Mouse (Mus musculus): Measurements from ENCODE around the gene Psd4. TPM values are rescaled to one million over a fixed set of nuclear protein-coding genes. Genes with fewer than 3 reads are reported as not detected.

Psd4 gene
- polyA plus RNA-seq, 1 experiment from 2014 or later: 0.39 TPM

DNA sequence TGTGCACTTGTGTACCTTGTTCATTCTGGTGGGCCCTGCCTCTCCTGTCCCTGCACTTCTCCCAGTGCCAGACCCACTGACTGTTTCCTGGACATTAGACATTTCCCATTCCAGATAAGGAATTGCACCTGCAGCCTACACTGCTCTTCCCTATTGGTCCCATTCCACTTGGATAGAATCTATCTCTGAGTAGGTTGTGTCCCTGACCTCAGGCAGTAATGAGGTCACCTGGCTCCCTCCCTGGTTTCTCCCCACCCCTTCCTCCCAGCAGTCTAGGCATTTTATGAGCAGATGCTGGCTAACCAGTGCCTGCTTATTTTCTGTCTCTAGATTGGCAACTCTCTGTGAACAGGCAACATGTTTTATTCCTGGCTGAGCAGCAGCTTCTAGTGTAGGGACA lies 17.0 kb downstream of the Psd4 start:
- ATAC-seq (no peak), DNase-seq (ENCODE audit: low spot score) (no peak)
- Histone ChIP-seq H3K36me3 (ENCODE audit: control insufficient read depth, insufficient read depth, low read length) (no peaks in the 10 kb centered on the region), H3K4me1 (ENCODE audit: control insufficient read depth, insufficient read depth, low read length) (no peaks in the 10 kb centered on the region), H3K9me3 (replicated peaks; ENCODE audit: control insufficient read depth, low read length) (no peaks in the 10 kb centered on the region), H3K27ac (ENCODE audit: low read depth, low read length) (no peak overlapping the region), H3K9ac (ENCODE audit: low read length) (no peak overlapping the region), H3K4me2 (ENCODE audit: low read length) (no peak overlapping the region), H3K27me3 (replicated peaks; ENCODE audit: control insufficient read depth, insufficient read depth, low read length) (no peaks in the 10 kb centered on the region), H3K4me3 (ENCODE audit: low read depth, low read length) (no peak overlapping the region)

DNA sequence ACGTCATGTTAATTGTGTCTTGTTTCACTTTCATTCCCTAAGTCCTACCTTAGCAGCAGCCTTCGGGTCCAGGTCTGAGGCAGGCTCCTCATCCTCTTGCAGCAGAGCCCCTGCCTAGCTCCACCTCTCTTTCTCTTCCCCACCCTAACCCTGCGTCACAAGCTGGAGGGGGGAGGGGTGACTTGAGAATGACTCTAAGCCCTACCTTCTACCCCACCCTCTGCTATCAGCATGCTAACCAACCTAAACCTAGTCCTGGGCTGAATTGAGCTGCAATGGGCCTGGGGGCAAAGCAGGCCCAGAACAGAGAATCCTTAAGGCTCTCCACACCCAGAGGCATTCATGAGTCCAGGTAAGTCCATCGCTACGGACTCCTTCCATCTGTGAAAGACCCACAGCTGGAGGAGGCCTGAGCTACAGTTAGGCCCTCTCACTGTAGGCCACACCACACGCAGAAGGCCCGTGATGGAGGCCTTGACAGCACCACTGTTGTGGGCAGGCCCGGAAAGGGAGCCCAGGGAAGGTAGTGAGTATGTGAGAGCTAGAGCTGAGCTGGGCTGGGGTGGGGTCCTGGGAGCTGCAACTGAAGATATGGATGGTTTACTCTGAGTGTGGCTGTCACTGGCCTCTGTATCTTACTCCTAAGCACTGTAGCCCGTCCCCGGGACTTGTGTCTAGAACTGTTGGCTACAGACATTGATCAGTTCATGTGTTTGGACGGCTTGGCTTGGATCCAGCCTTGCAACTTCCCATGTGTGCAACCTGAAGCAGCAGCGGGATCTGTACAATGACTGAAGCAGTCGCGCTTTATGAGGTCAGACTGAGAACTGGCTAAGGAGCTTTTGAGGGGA lies 18.0 kb downstream of the Psd4 start:
- Histone ChIP-seq H3K9me3 (replicated peaks; ENCODE audit: control insufficient read depth, low read length) (no peaks in the 10 kb centered on the region), H3K4me1 (ENCODE audit: control insufficient read depth, insufficient read depth, low read length) (no peaks in the 10 kb centered on the region), H3K9ac (ENCODE audit: low read length) (no peak overlapping the region), H3K27me3 (replicated peaks; ENCODE audit: control insufficient read depth, insufficient read depth, low read length) (no peaks in the 10 kb centered on the region), H3K4me3 (ENCODE audit: low read depth, low read length) (no peak overlapping the region), H3K27ac (ENCODE audit: low read depth, low read length) (no peak overlapping the region), H3K4me2 (ENCODE audit: low read length) (no peak overlapping the region), H3K36me3 (ENCODE audit: control insufficient read depth, insufficient read depth, low read length) (no peaks in the 10 kb centered on the region)
- ATAC-seq (no peak), DNase-seq (ENCODE audit: low spot score) (no peak)
- 83% methylated on average over 14 of the region's 14 CpGs for WGBS

DNA sequence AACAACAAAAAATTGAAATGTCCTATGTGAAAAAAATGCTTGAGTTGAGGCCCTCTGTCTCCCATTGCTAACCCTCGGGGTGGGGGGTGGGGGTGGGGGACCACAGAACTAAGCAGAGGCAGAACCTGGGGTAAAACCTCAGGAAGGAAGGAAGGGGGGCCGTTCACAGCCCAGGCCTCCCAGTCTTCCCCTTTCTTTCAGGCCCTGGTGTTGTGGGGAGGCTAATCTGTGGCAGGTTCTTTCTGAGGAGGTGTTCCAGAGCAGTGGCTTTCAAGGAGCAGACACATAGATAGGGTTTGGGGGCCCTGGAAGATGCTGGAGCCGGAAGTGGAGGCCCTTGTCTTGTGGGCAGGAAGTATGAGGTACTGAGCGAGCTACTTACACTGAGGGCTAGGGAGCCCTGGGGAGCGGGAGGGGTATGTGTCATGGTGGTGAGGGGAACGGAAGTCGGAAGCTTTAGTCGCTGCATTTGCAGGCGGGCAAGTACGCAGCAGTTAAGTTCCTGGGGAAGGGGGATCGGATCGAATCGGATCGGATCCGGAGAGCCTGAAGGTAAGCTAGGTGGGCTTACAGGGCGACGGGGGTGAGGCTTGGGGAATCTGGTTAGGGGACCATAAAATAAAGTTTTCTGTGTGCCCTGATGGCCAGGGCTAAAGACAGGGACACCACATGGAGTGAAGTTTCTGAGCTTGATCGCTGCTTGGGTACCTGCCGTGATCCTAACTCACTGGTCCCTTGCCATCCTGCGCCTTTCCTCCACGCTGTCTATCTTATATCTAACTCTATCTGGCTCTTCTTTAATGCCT lies 19.0 kb downstream of the Psd4 start:
- 90% methylated on average over 21 of the region's 21 CpGs for WGBS
- no peak for ATAC-seq
- no peak for DNase-seq (ENCODE audit: low spot score)

DNA sequence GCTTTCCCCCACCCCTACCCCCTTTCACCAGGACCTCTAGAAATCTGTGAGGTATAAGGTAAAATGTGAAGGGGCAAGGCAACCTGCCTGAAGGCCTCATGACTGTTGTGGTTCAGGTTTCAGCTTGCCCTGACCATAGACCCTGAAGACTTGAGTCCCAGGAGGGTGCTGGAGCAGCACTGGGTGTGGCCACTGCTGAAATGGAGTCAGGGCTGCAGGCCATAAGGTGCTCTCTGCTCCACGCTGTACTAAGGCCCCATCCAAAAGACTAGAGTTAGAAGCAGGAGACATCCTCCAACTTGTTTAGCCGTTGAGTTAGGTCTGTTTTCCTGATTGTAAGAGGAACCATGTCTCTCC lies 19.6 kb downstream of the Psd4 start:
- H3K36me3 ChIP-seq (ENCODE audit: control insufficient read depth, insufficient read depth, low read length): no peaks in the 10 kb centered on the region
- no peaks in the 10 kb centered on the region for H3K27me3 ChIP-seq (replicated peaks; ENCODE audit: control insufficient read depth, insufficient read depth, low read length)
- no peak for DNase-seq (ENCODE audit: low spot score)
- no peaks in the 10 kb centered on the region for H3K4me1 ChIP-seq (ENCODE audit: control insufficient read depth, insufficient read depth, low read length)
- 96% methylated on average over 2 of the region's 2 CpGs for WGBS
- no peak overlapping the region for H3K4me2 ChIP-seq (ENCODE audit: low read length)
- H3K4me3 ChIP-seq (ENCODE audit: low read depth, low read length): no peak overlapping the region
- H3K27ac ChIP-seq (ENCODE audit: low read depth, low read length): no peak overlapping the region
- no peak for ATAC-seq
- no peak overlapping the region for H3K9ac ChIP-seq (ENCODE audit: low read length)
- no peaks in the 10 kb centered on the region for H3K9me3 ChIP-seq (replicated peaks; ENCODE audit: control insufficient read depth, low read length)

More for the DNA sequence above, 19.0 kb downstream of the Psd4 start:
- H3K27me3 ChIP-seq (replicated peaks; ENCODE audit: control insufficient read depth, insufficient read depth, low read length): no peaks in the 10 kb centered on the region
- H3K27ac ChIP-seq (ENCODE audit: low read depth, low read length): no peak overlapping the region
- H3K9me3 ChIP-seq (replicated peaks; ENCODE audit: control insufficient read depth, low read length): no peaks in the 10 kb centered on the region
- no peak overlapping the region for H3K4me2 ChIP-seq (ENCODE audit: low read length)
- H3K4me1 ChIP-seq (ENCODE audit: control insufficient read depth, insufficient read depth, low read length): no peaks in the 10 kb centered on the region
- H3K9ac ChIP-seq (ENCODE audit: low read length): no peak overlapping the region
- no peaks in the 10 kb centered on the region for H3K36me3 ChIP-seq (ENCODE audit: control insufficient read depth, insufficient read depth, low read length)
- no peak overlapping the region for H3K4me3 ChIP-seq (ENCODE audit: low read depth, low read length)

DNA sequence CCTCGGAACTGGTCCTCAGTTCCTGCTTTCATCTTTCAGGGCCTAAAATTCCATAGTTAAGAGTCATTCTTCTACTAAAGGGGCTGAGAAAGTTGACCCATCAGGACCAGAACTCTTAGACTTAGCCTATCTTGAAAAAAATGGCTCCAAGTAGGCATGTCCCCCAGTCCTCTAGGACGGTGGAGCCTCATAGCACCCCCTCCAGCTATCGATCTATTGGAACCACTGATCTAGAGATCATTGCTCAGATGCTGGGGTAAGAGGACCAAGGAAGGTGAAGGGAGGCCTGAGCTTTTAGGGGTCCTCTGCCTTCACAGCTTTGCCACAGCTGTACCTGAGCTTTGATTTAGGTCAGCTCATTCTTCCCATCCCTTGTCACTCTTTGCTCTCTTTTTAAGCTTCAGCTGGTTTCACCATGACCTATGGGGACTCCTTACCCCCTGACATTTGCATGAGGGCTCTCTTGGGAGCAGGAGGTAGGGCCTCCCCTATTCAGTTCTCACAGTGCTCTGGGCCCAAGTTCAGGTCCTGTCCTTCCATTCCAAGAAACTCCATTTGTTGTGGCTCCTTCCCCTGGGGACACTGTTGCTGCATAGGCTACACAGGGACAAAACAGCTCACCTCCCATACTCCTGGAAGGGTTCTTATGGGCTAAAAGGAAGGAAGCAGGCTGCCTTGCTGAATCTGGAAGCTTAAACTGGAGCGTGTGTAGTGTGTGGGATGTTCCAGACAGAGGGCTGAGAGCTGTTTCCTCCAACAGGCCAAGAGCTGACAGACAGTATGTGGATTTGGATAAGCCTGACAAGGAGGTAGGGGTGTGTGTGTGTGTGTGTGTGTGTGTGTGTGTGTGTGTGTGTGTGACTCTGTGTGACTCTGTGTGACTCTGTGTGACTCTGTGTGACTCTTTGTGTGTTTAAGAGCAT lies 20.2 kb downstream of the Psd4 start:
- Histone ChIP-seq H3K9me3 (replicated peaks; ENCODE audit: control insufficient read depth, low read length) (no peaks in the 10 kb centered on the region), H3K4me1 (ENCODE audit: control insufficient read depth, insufficient read depth, low read length) (no peaks in the 10 kb centered on the region), H3K9ac (ENCODE audit: low read length) (no peak overlapping the region), H3K4me3 (ENCODE audit: low read depth, low read length) (no peak overlapping the region), H3K27ac (ENCODE audit: low read depth, low read length) (no peak overlapping the region), H3K4me2 (ENCODE audit: low read length) (no peak overlapping the region), H3K27me3 (replicated peaks; ENCODE audit: control insufficient read depth, insufficient read depth, low read length) (no peaks in the 10 kb centered on the region), H3K36me3 (ENCODE audit: control insufficient read depth, insufficient read depth, low read length) (no peaks in the 10 kb centered on the region)
- DNase-seq (ENCODE audit: low spot score): no peak
- 93% methylated on average over 4 of the region's 4 CpGs for WGBS
- no peak for ATAC-seq

DNA sequence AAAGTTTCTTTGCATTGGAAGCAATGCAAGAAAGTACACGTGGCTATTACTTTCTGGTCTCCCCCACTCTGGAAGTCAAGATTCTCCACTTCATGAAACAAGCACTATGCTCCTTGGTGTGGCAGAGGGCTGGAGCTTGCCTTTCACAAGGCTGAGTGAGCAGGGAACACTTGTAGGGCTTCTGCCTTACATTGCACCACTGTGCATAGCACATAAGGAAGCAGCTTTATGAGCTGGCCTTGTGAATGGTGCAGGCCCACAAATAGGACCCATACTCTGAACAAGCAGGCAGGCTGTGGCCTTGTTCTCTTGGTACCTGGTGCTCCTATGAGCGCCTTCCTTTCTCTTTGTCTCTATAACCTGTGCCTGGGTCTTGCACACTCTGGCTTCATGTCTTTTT lies 25.9 kb downstream of the Psd4 start:
- Histone ChIP-seq H3K27ac (ENCODE audit: low read depth, low read length) (no peak overlapping the region), H3K36me3 (ENCODE audit: control insufficient read depth, insufficient read depth, low read length) (no peaks in the 10 kb centered on the region), H3K9ac (ENCODE audit: low read length) (no peak overlapping the region), H3K4me1 (ENCODE audit: control insufficient read depth, insufficient read depth, low read length) (no peaks in the 10 kb centered on the region), H3K27me3 (replicated peaks; ENCODE audit: control insufficient read depth, insufficient read depth, low read length) (no peaks in the 10 kb centered on the region), H3K9me3 (replicated peaks; ENCODE audit: control insufficient read depth, low read length) (no peaks in the 10 kb centered on the region), H3K4me3 (ENCODE audit: low read depth, low read length) (no peak overlapping the region), H3K4me2 (ENCODE audit: low read length) (no peak overlapping the region)
- ATAC-seq (no peak), DNase-seq (ENCODE audit: low spot score) (no peak)
- 78% methylated on average over 2 of the region's 2 CpGs for WGBS

DNA sequence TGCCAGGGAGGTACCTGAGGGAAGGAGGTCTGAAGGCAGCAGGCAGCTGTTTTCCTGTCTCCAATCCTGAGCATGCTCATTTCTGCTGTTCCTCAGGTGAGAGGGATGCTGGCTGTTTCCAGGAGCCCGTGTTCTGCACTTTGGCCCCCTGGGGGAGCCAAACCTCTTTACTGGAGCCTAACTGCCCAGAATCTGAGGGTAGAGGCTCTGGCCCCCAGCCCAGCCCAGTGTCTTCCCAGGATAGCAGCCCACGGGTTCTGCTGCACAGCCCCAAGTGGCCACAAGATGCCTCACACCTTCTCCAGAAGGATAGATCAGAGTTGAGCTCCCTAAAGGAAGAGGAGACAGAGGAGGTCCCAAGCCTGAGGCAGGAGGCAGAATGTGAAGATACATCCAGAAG lies 29.7 kb downstream of the Psd4 start:
- Histone ChIP-seq H3K27ac (ENCODE audit: low read depth, low read length) (no peak overlapping the region), H3K27me3 (replicated peaks; ENCODE audit: control insufficient read depth, insufficient read depth, low read length) (no peaks in the 10 kb centered on the region), H3K4me1 (ENCODE audit: control insufficient read depth, insufficient read depth, low read length) (no peaks in the 10 kb centered on the region), H3K4me2 (ENCODE audit: low read length) (no peak overlapping the region), H3K4me3 (ENCODE audit: low read depth, low read length) (no peak overlapping the region), H3K36me3 (ENCODE audit: control insufficient read depth, insufficient read depth, low read length) (no peaks in the 10 kb centered on the region), H3K9me3 (replicated peaks; ENCODE audit: control insufficient read depth, low read length) (no peaks in the 10 kb centered on the region), H3K9ac (ENCODE audit: low read length) (no peak overlapping the region)
- DNase-seq (ENCODE audit: low spot score) (no peak), ATAC-seq (no peak)
- 14% methylated on average over 2 of the region's 2 CpGs for WGBS

DNA sequence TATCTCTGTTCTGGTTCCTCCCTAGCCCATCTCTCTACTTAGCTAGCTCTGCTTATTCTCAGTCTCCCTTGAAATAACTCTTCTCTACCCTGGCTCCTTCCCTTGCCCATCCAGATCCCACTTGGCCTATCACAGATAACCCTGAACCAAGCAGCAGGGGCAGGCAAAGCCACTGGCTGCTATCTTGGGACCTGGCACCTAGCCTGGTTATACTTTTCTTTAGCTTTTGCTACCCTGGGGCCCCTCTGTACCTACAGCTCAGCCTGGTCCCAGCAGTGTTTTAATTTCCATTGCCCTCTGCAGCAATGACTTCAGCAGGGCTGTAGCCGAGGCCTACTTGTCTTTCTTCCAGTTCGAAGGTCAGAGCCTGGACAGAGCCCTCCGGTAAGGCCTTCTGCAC lies 33.3 kb downstream of the Psd4 start:
- H3K27ac ChIP-seq (ENCODE audit: low read depth, low read length): no peak overlapping the region
- no peak overlapping the region for H3K9ac ChIP-seq (ENCODE audit: low read length)
- H3K4me3 ChIP-seq (ENCODE audit: low read depth, low read length): no peak overlapping the region
- WGBS: 89% methylated on average over 3 of the region's 3 CpGs
- no peaks in the 10 kb centered on the region for H3K36me3 ChIP-seq (ENCODE audit: control insufficient read depth, insufficient read depth, low read length)
- H3K27me3 ChIP-seq (replicated peaks; ENCODE audit: control insufficient read depth, insufficient read depth, low read length): no peaks in the 10 kb centered on the region
- H3K4me1 ChIP-seq (ENCODE audit: control insufficient read depth, insufficient read depth, low read length): peaks cover 4% of the 10 kb centered on the region; the same call in 1 of the 2 replicates
- DNase-seq (ENCODE audit: low spot score) (no peak), ATAC-seq (no peak)
- no peak overlapping the region for H3K4me2 ChIP-seq (ENCODE audit: low read length)
- H3K9me3 ChIP-seq (replicated peaks; ENCODE audit: control insufficient read depth, low read length): no peaks in the 10 kb centered on the region

Data from forebrain, embryonic 14.5 days (tissue).